ENCODE assay signal across 23 mouse cellular contexts in the genomic region with DNA sequence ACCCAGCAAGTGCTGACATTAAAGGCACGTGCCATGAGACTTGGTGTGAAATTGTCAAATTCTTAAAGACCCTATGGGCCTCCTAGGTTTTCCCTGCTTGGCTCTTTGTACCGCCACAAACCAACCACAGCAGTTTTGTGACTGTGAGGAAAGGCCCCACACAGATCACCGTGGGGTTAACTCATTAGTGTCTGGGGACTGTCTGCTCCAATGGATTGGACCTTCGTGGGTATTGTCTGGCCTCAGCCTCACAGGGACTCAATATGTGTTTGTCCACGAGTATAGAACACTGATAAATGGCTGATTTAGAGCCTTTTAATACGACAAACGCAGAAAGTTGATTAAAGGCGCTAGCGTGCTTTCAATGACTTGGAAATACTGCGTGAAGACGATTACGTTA.
A peak's percentile ranks its signal among the peaks of the same experiment; 100 is the strongest.
DNase-seq lines count a peak whose midpoint lies in the region; ATAC-seq and TF ChIP-seq lines count a peak whose summit lies in the region.
"Had no signal": no experiment of that assay in that cellular context is flagged by ENCODE, and none has a peak within 500 bp of the region (broad histone marks: within the 10 kb centered on the region; RNA-seq: fewer than 3 reads in every experiment).

No protein-coding gene starts in this region.

- no peak for ATAC-seq in forebrain, postnatal 0 days
- ATAC-seq in forebrain, embryonic 12.5 days (ENCODE audit: low FRiP score), result 0 out of 2 replicates have a peak, but pooled peaks have one; percentile 41
- ATAC-seq in forebrain, embryonic 14.5 days, result no peak
- ATAC-seq in midbrain, embryonic 11.5 days (ENCODE audit: low FRiP score), result no peak
- no peak for ATAC-seq in midbrain, embryonic 13.5 days
- ATAC-seq: activated CD4-positive, CD25-positive, alpha-beta regulatory T cell, adult 4 months; CD4-positive, CD25-positive, alpha-beta regulatory T cell, adult 4 months; forebrain, embryonic 16.5 days; Patski had no signal

- no peaks in the 10 kb centered on the region for H3K36me3 ChIP-seq in forebrain, embryonic 10.5 days (replicated peaks)
- no peaks in the 10 kb centered on the region for H3K36me3 ChIP-seq in forebrain, postnatal 0 days (ENCODE audit: insufficient read depth)
- H3K36me3 ChIP-seq in forebrain, embryonic 12.5 days (replicated peaks), result no peaks in the 10 kb centered on the region
- H3K36me3 ChIP-seq in forebrain, embryonic 14.5 days (ENCODE audit: control insufficient read depth, insufficient read depth, low read length), result no peaks in the 10 kb centered on the region
- H3K36me3 ChIP-seq in midbrain, embryonic 11.5 days (ENCODE audit: control insufficient read depth, insufficient read depth, low read length), result no peaks in the 10 kb centered on the region
- H3K36me3 ChIP-seq in midbrain, embryonic 13.5 days, result no peaks in the 10 kb centered on the region
- H3K36me3 ChIP-seq: embryonic facial prominence, embryonic 10.5 days; embryonic facial prominence, embryonic 12.5 days; G1E had no signal

- no peak overlapping the region for H3K27ac ChIP-seq in forebrain, embryonic 10.5 days
- no peak overlapping the region for H3K27ac ChIP-seq in forebrain, postnatal 0 days (ENCODE audit: low read depth, low read length)
- no peak overlapping the region for H3K27ac ChIP-seq in forebrain, embryonic 12.5 days
- H3K27ac ChIP-seq in forebrain, embryonic 14.5 days (ENCODE audit: low read depth, low read length), result no peak overlapping the region
- no peak overlapping the region for H3K27ac ChIP-seq in midbrain, embryonic 11.5 days (ENCODE audit: low read depth, low read length)
- H3K27ac ChIP-seq in midbrain, embryonic 13.5 days, result no peak overlapping the region
- H3K27ac ChIP-seq: embryonic facial prominence, embryonic 10.5 days; embryonic facial prominence, embryonic 12.5 days had no signal

- H3K9ac ChIP-seq in forebrain, postnatal 0 days, result no peak overlapping the region
- H3K9ac ChIP-seq in forebrain, embryonic 12.5 days, result no peak overlapping the region
- no peak overlapping the region for H3K9ac ChIP-seq in forebrain, embryonic 14.5 days (ENCODE audit: low read length)
- no peak overlapping the region for H3K9ac ChIP-seq in midbrain, embryonic 11.5 days (ENCODE audit: low read length)
- H3K9ac ChIP-seq in midbrain, embryonic 13.5 days (replicated peaks), result no peak overlapping the region
- H3K9ac ChIP-seq: embryonic facial prominence, embryonic 12.5 days had no signal

- peaks cover 5% of the 10 kb centered on the region; the same call in 1 of the 2 replicates for H3K9me3 ChIP-seq in forebrain, embryonic 10.5 days
- no peaks in the 10 kb centered on the region for H3K9me3 ChIP-seq in forebrain, postnatal 0 days (ENCODE audit: low read length)
- peaks cover 6% of the 10 kb centered on the region; the same call in 1 of the 2 replicates for H3K9me3 ChIP-seq in forebrain, embryonic 12.5 days
- H3K9me3 ChIP-seq in forebrain, embryonic 14.5 days (replicated peaks; ENCODE audit: control insufficient read depth, low read length), result no peaks in the 10 kb centered on the region
- no peaks in the 10 kb centered on the region for H3K9me3 ChIP-seq in midbrain, embryonic 11.5 days (ENCODE audit: control insufficient read depth, low read length)
- H3K9me3 ChIP-seq in midbrain, embryonic 13.5 days, result no peaks in the 10 kb centered on the region
- H3K9me3 ChIP-seq: embryonic facial prominence, embryonic 12.5 days had no signal

- H3K4me3 ChIP-seq in forebrain, embryonic 10.5 days, result peak overlapping the region; percentile 18; the same call in 1 of the 2 replicates
- no peak overlapping the region for H3K4me3 ChIP-seq in forebrain, postnatal 0 days (ENCODE audit: low read depth, low read length)
- H3K4me3 ChIP-seq in forebrain, embryonic 12.5 days (replicated peaks), result no peak overlapping the region
- H3K4me3 ChIP-seq in forebrain, embryonic 14.5 days (ENCODE audit: low read depth, low read length), result no peak overlapping the region
- no peak overlapping the region for H3K4me3 ChIP-seq in midbrain, embryonic 11.5 days (ENCODE audit: low read depth, low read length)
- no peak overlapping the region for H3K4me3 ChIP-seq in midbrain, embryonic 13.5 days (replicated peaks)
- H3K4me3 ChIP-seq: embryonic facial prominence, embryonic 10.5 days; embryonic facial prominence, embryonic 12.5 days had no signal

- no peak overlapping the region for H3K4me2 ChIP-seq in forebrain, postnatal 0 days (ENCODE audit: low read depth)
- no peak overlapping the region for H3K4me2 ChIP-seq in forebrain, embryonic 12.5 days
- H3K4me2 ChIP-seq in forebrain, embryonic 14.5 days (ENCODE audit: low read length), result no peak overlapping the region
- H3K4me2 ChIP-seq in midbrain, embryonic 11.5 days, result no peak overlapping the region
- no peak overlapping the region for H3K4me2 ChIP-seq in midbrain, embryonic 13.5 days (replicated peaks)
- H3K4me2 ChIP-seq: embryonic facial prominence, embryonic 12.5 days had no signal

- peaks cover 82% of the 10 kb centered on the region for H3K27me3 ChIP-seq in forebrain, embryonic 10.5 days (ENCODE audit: poor library complexity, severe bottlenecking)
- H3K27me3 ChIP-seq in forebrain, postnatal 0 days (ENCODE audit: insufficient read depth, low read length), result peaks cover 6% of the 10 kb centered on the region
- H3K27me3 ChIP-seq in forebrain, embryonic 12.5 days, result peaks cover 68% of the 10 kb centered on the region
- H3K27me3 ChIP-seq in forebrain, embryonic 14.5 days (replicated peaks; ENCODE audit: control insufficient read depth, insufficient read depth, low read length), result peaks cover 22% of the 10 kb centered on the region
- peaks cover 3% of the 10 kb centered on the region; the same call in 1 of the 2 replicates for H3K27me3 ChIP-seq in midbrain, embryonic 11.5 days (ENCODE audit: control insufficient read depth, insufficient read depth, low read length)
- H3K27me3 ChIP-seq in midbrain, embryonic 13.5 days, result peaks cover 41% of the 10 kb centered on the region
- H3K27me3 ChIP-seq: CH12.LX, Patski had no signal

- peaks cover 24% of the 10 kb centered on the region for H3K4me1 ChIP-seq in forebrain, embryonic 10.5 days
- H3K4me1 ChIP-seq in forebrain, postnatal 0 days (ENCODE audit: insufficient read depth), result peaks cover 9% of the 10 kb centered on the region
- peaks cover 23% of the 10 kb centered on the region for H3K4me1 ChIP-seq in forebrain, embryonic 12.5 days
- peaks cover 13% of the 10 kb centered on the region for H3K4me1 ChIP-seq in forebrain, embryonic 14.5 days (ENCODE audit: control insufficient read depth, insufficient read depth, low read length)
- 0 out of 2 replicates have a peak, but pooled peaks cover 2% of the 10 kb centered on the region for H3K4me1 ChIP-seq in midbrain, embryonic 11.5 days (ENCODE audit: control insufficient read depth, insufficient read depth, low read length)
- H3K4me1 ChIP-seq in midbrain, embryonic 13.5 days (replicated peaks), result peaks cover 25% of the 10 kb centered on the region

- 22% methylated on average over 12 of the region's 12 CpGs for WGBS in forebrain, embryonic 10.5 days
- WGBS in forebrain, postnatal 0 days, result 13% methylated on average over 12 of the region's 12 CpGs
- WGBS in forebrain, embryonic 12.5 days, result 6% methylated on average over 12 of the region's 12 CpGs
- 6% methylated on average over 12 of the region's 12 CpGs for WGBS in forebrain, embryonic 14.5 days
- WGBS in midbrain, embryonic 11.5 days, result 33% methylated on average over 12 of the region's 12 CpGs
- WGBS in midbrain, embryonic 13.5 days, result 14% methylated on average over 12 of the region's 12 CpGs

- DNase-seq in forebrain, embryonic 10.5 days (ENCODE audit: extremely low spot score, low spot score), result no peak
- no peak for DNase-seq in forebrain, postnatal 0 days
- no peak for DNase-seq in forebrain, embryonic 14.5 days (ENCODE audit: low spot score)
- peak; percentile 86 for DNase-seq in midbrain, embryonic 11.5 days (ENCODE audit: low spot score, missing footprints)
- DNase-seq: adrenal gland, adult 8-10 months; adrenal gland, postnatal 14 days; adrenal gland, postnatal 36 days; B cell, adult 2 months; cerebellum, adult 11-12 months; cerebellum, adult 2 months; cerebellum, adult 9-10 months; cerebellum, postnatal 10 days; cerebellum, postnatal 25 days had no signal

- no peak for TF ChIP-seq CTCF in forebrain, postnatal 0 days (IDR thresholded peaks at IDR 0.05; ENCODE audit: low read depth)
